Mouse (Mus musculus): ENCODE data around the gene Stk39. TPM values are rescaled to one million over a fixed set of nuclear protein-coding genes. Genes with fewer than 3 reads are reported as not detected.

Gene Stk39
- total RNA-seq, 1 experiment from 2014 or later, result 3.6 TPM

DNA sequence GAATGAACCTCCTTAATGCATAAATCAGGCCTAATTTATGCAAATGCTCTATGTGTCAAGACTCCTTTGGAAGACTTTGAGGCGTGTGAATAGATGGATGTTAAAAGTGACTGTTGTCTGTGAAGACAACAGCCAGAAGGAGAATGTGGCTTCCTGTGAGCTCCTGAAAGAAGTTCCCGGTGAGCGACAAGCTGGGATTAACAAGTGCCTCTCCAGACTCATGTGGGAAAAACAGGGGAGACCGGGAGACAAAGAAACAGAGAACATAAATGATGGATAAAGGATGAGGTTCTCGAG lies 105.2 kb downstream of the Stk39 start:
- no peak for ATAC-seq (ENCODE audit: extremely low read depth, insufficient number of reproducible peaks, low FRiP score, poor library complexity, severe bottlenecking)

DNA sequence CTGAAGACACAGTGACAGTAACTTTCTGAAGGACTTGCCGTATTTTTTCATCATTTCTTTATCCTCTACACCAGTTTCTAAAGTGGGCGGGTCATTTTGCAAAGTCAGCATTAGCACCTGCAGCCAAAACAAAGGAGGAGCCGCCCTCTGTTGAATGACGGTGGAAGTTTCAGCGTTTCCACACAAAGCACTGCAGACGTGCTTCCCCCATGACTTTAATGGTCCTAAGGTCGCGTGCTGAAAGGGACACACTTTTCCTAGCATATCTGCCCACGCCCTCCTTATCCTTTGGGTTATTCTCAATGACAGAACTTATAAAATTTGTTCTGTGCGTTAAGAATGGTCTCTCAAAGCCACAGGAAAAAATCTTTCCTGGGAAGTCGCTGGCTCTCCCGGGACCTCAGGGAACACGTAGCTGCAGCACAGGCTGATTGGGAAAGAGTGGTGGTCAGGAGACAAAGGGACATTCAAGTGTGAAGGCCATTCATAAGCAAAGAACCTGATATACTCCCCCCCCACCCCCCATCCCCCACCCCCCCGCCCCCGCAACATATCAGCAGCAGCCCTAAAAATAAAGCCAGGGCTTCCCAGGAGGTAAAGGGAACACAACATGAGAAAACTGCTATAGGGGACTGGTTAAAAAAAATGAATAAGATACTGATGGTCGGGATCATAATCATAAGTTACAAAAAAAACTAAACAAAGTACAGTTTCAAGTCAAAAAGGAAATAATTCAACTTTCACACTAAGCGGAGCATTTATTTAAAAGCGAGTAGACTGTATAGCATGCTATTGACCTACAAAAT lies 105.8 kb downstream of the Stk39 start:
- ATAC-seq (ENCODE audit: extremely low read depth, insufficient number of reproducible peaks, low FRiP score, poor library complexity, severe bottlenecking), result 0 out of 2 replicates have a peak, but pooled peaks have one; percentile 43

DNA sequence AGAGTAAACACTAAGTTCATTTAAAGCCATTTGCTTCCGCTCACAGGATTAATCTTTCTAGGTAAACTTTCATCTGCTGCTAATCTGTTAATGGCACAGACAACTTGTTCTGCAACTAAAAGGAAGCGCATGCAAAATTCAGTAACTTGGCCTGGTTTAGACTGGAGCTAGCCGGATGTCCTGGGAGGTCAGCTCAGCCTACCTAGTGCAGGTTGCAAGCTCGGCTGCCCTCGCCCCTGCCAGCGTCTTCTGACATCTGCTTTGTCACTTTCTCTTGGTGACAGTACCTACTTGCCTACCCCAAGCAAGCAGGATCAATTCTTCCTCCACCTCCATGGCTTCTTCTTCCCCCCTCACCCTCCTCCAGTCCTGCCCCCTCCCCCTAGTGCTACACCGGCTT lies 106.6 kb downstream of the Stk39 start:
- ATAC-seq (ENCODE audit: extremely low read depth, insufficient number of reproducible peaks, low FRiP score, poor library complexity, severe bottlenecking), result no peak

DNA sequence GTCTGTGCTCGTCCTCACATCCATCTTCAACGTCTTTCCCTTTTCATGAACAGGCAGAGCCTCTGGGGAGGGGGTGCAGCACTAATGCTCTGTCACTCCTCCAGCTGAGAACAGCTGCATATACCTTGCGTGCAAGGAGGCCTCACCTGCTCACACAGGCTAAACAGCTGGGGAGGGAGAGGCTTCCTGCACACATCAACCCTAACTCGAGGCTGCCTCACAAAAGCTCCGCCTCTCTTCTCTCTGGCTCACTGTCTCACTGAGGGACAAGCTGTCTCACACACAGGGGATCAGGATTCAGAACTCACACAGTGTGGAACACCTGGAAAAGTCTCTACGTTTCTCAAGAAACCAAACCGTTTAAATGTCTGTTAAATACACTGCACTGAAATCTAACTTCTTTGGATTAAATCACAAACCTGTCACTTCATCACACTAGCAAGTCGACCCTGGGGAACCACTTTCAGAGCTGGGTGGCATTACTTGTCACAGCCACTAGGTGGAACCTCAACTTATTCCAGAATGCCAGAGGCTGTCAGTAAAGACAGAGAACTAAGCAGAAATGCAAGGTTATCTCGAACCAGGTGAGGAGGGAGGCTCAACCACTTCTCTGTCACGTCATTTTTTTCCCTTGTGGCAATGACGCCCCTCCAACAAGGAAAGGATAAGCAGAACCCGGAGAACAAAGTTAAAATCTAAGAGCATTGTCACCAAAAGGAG lies 107.7 kb downstream of the Stk39 start:
- ATAC-seq (ENCODE audit: extremely low read depth, insufficient number of reproducible peaks, low FRiP score, poor library complexity, severe bottlenecking), result peak; percentile 84

DNA sequence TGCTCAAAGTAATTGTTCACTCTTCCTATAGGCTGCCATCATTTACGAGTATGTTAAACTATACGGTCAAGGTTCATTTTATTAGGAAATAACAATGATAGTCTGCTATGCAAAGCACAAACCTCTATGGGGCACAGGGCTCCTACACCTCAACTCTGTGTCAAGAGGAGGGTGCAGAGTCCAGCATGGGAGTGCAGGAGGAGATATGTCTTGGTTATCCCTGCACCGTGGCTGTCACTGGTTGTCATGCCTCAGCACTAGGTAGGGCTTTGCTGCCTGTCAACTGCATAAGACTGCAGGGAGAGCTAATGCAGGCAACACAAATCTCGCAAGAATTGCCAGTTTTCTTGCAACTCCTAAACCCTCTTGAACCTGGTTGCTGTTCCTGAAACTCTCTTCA lies 108.9 kb downstream of the Stk39 start:
- no peak for ATAC-seq (ENCODE audit: extremely low read depth, insufficient number of reproducible peaks, low FRiP score, poor library complexity, severe bottlenecking)

DNA sequence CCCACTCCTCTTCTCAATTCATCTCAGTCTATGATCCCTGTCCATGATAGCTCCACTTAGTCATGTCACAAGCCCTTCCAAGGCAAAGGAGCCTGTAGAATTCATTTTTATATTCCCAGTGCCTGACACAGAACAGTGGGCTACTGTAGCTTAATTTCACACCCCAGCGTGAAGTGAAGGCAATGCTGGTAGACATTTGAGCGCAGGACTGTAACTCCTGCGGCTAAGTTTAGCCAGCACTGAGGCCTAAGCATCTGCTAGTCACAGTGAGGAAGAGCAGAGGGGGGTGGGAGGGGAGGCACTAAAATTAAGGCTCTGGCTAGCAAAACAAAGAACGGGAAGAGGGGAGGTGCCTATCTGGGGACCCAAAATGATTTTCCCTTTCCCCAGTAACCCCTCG lies 110.4 kb downstream of the Stk39 start:
- no peak for ATAC-seq (ENCODE audit: extremely low read depth, insufficient number of reproducible peaks, low FRiP score, poor library complexity, severe bottlenecking)

DNA sequence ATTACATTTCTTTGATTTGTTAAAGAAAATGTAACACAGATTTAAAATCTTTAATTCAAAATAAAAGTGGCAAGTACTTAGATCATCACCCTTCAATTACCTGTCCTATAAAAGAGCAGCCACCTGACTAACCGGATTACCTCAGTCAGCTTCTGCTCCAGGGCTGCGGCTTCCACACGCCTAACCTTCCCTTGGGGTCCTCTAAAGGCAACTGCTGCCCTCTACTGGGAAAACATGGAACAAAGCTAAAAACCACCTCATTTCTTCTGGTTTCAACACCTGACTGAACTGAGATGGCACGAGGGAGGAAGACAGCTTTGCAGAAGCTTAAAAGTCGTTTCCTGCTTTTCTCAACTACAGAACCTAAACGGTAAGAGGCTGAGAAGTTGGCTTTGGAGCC lies 121.4 kb downstream of the Stk39 start:
- ATAC-seq (ENCODE audit: extremely low read depth, insufficient number of reproducible peaks, low FRiP score, poor library complexity, severe bottlenecking), result peak; percentile 76

DNA sequence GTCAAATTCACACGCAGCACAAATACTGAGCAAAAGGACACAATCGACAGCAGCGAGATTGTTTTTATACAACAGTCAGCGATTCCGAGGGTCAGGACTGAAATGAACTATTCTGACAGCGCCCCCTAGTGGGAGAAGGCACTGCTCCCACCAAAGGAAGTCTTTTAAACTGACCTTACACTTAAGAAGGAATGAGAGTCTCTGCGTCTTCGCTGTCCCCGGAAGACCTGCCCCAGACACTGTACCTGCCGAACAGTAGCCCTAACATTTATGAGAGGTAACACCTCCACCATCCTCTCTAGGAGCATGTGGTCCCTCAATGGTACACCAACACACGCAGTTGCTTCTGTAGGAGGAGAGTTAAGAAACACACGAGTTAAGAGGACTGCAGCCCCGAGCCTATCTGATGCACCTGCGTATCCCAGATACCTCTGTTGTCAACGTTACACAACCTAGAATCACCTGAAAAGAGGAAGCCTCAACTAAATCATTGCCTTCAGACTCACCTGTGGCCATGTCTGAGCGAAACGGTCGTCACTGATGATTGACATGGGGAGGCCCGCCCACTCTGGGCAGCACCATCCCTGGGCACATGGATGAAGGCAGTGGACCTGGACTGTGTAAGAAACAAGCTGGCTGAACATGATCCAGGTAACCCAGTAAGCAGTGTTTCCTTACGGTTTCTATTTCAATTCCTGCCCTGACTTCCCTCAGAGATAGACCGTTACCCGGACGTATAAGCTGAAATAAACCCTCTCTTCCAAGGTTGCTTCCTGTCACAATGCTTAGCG lies 122.3 kb downstream of the Stk39 start:
- ATAC-seq (ENCODE audit: extremely low read depth, insufficient number of reproducible peaks, low FRiP score, poor library complexity, severe bottlenecking), result peak; percentile 31; the same call in 1 of the 2 replicates

DNA sequence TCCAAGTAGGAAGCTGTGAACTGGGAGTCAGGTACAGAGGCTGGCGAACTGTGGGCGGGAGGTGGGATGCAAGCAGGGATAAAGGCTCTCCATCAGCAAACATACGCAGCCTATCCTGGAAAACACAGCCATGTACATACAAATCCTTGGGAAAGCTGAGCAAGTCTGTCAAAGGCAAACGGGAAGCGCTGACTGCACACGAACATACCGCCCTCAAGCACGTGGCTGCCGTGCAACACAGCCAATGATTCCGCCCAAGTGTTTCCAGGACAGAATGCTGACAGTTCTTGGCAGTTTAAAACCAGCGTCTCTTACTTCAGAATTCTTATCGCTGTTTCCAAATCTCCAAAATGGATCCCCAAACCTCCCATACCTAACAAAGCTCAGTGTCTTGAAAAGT lies 123.1 kb downstream of the Stk39 start:
- ATAC-seq (ENCODE audit: extremely low read depth, insufficient number of reproducible peaks, low FRiP score, poor library complexity, severe bottlenecking), result no peak

DNA sequence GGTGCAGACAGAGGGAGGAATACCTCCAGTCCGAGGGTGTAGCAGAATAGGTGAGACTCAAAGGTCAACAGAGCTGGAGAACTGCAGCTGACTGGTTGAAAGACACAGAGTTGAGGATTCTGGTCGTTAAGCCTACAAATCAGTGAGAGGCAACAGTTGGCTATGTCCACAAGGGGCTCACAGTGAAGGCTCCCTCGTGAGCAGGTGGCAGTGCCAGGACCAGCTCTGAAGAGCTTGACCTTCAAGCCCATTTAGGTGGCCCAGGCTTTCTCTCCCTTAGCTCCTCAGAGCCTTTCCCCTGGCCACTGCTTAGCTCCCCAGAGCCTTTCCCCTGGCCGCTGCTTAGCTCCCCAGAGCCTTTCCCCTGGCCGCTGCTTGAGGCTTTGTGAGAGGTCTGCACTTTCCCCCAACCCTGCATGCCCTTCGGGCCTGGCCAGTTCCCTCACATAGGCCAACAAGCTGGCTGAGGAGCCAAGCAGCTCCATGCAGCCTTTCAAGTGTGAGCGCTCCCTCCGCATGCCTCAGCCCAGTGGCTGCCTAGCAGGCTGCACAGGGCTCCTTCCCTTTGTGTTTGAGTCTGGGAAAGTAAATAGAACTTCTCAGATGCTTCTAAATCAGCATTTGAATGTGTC lies 125.3 kb downstream of the Stk39 start:
- no peak for ATAC-seq (ENCODE audit: extremely low read depth, insufficient number of reproducible peaks, low FRiP score, poor library complexity, severe bottlenecking)

DNA sequence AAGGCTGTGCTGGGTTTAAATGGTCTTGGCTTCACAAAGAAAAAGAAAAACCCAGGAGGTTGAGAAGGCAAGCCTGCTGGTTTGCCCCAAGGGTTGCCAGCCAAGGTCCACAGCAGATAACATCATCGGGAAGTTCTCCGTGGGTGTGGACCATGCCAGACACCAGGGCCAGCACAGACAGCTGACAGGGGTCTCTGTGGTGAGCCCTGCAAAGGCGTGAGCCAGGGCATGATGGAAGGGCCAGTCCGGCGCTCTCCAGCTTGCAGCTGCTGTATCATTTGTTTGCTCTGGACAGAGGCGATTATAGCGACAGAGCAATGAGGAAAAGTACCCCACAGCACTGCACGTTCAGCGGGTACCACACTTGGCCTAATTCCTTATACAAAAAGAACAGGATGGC lies 126.8 kb downstream of the Stk39 start:
- no peak for ATAC-seq (ENCODE audit: extremely low read depth, insufficient number of reproducible peaks, low FRiP score, poor library complexity, severe bottlenecking)

DNA sequence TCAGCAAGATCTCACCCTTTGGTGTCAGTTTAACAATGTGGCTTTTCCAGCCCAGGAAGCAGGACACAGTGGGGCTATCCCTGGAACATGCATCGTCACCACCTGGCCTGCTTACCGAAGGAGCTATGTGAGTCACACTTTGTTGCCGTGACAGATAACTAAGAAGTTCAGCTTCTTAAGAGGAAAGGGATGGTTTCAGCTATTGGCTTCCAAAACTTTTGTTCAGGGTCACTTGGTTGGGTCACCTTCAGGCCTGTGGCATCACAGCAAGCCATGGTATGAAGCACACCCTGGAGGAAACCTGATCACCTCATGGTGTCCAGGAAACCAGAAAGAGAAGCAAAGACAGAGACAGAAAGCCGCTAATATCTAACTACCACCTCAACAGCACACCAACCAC lies 128.3 kb downstream of the Stk39 start:
- no peak for ATAC-seq (ENCODE audit: extremely low read depth, insufficient number of reproducible peaks, low FRiP score, poor library complexity, severe bottlenecking)

DNA sequence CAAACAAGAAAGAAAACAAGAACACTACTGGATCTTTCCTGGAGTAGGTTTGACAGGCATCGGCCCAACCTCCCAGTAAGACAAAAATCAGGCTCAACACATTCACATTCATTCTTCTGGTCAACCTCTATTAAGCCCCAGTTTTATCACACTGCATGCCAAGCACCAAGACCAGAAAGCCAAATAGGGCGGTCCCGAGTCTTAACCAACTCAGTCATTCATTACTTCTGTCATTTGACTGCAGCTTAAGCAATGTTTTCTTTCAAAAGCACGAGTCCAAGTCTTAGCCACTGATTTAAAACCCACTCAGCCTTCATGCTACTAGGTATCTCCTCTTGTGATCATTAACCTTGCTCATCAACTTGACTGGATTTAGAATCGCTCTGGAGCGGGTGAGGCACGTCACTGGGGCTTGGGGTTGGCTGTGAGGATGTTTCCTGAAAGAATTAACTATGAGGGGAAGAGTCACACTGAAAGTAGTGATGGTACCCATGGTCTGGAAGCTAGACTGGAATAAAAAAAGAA lies 129.9 kb downstream of the Stk39 start:
- no peak for ATAC-seq (ENCODE audit: extremely low read depth, insufficient number of reproducible peaks, low FRiP score, poor library complexity, severe bottlenecking)

DNA sequence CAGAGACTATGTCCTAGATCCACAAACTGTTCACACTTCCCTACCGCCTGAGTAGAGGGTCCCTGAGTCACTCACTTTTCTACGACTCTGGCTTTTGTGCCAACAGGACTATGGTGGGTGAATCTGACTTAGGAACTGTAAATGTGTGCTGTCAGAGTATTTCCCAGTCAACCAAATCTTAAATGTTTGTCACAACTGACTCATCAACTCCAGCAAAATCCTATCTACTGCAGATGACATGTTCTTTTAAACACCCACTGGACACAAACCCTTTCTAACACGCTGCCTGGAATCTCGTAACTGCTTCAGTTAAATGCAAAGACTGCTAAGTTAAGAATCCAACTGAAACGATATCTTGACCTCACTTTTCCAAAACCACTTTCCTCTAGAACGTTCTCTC lies 135.2 kb downstream of the Stk39 start:
- ATAC-seq (ENCODE audit: extremely low read depth, insufficient number of reproducible peaks, low FRiP score, poor library complexity, severe bottlenecking), result no peak

DNA sequence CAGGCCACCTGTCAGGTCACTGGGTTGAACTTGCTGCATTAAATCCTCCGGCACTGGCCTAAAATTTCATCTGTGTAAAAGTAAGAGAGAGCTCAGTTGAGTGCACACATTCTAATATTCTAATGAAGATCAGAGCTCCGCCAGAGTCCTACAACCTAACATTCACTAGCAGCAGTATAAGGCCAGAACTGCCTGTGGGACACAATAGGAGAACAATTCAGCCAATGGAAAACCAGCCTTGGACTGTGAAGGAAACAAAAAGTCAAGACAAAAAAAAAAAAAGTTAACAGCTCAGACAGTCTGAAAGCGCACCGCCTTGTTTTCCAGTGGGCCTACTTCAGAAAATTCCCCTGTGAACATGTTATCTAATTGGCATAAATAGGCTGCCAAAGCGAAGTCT lies 137.1 kb downstream of the Stk39 start:
- no peak for ATAC-seq (ENCODE audit: extremely low read depth, insufficient number of reproducible peaks, low FRiP score, poor library complexity, severe bottlenecking)

DNA sequence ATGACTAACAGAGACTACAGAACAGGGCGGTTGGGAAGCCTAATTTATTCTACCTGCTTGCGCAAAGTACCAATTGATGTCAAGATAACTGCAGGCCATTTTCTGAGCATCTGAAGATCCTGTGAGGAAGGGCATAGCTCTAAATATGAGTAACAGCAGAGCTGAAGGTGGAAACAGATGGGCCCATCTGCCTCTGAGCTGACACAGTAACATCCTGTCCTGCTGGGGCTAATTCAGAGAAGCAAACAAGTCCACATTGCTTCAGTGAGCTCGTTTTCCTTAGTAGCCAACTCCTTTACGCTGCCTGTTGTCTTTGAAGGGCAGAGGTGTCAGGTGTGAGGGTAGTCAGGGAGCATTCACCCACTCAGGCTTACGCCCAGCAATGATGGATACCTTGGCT lies 146.8 kb downstream of the Stk39 start:
- no peak for ATAC-seq (ENCODE audit: extremely low read depth, insufficient number of reproducible peaks, low FRiP score, poor library complexity, severe bottlenecking)

DNA sequence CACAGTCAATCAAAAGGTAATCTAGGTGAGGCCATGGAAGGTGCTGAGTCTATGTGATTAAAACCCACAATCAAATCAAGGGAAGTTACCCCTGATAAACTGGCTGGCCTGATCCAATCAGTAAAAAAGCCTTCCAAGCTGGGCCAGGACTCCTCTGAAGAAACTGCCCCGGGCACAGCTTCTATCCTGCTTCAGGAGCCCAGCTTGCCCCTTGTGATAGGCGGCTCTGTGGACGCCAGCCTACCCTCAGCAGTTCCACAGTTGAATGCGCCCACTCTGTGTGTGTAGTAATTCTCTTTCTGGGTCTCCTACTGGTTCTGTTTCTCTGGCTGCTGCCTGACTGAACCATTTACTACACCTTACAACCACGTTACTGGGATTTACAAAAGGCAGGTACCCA lies 150.8 kb downstream of the Stk39 start:
- no peak for ATAC-seq (ENCODE audit: extremely low read depth, insufficient number of reproducible peaks, low FRiP score, poor library complexity, severe bottlenecking)

DNA sequence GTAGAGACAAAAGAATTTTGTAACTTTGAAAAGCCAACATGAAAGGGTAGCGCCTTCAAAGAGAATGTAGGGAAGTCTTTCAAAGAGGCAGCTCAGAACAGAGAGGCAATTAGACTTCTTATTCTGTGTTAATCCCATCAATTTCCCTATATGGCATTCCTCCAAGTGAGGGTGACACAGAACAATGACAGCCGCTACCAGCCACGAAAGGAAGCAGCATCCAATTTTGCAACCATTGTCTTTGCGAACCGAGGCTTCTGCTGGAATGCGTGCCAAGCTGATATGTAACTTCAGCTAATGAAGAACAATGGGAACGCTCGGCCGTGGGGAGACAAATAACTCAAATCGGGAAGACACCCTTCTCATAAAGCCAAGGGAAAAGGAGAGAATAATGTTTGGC lies 151.4 kb downstream of the Stk39 start:
- ATAC-seq (ENCODE audit: extremely low read depth, insufficient number of reproducible peaks, low FRiP score, poor library complexity, severe bottlenecking), result no peak

DNA sequence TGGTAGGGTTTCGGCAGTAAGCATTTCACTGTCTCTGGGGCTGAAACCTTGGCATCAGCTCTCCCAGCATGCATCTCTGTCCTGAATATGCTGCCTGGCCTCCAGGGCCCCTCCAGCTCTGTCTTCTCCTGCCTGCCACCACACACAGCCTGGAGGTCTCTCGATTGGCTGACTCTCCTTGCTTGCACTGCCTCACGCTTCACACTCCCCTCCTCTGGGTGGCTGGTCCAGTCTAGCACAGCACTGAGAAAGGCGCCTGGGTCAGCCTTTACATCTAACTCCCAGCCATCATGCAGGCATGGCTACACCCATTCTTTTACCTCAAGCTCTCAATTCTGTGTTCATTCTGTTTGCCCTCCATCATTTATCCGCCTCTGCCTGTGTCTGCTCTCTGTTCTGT lies 153.6 kb downstream of the Stk39 start:
- no peak for ATAC-seq (ENCODE audit: extremely low read depth, insufficient number of reproducible peaks, low FRiP score, poor library complexity, severe bottlenecking)

All from neutrophil, adult 5-6 weeks (primary cell).